Mouse (Mus musculus) right cerebral cortex, postnatal 4 days (tissue): ENCODE measurements at regions not wholly inside any gene's neighbourhood (a gene's known extent, or its start where the extent isn't known, plus 50 kb on each side); places are given as distances from the start of the nearest gene placed in this dataset.

Source experiments
- DNase-seq: peaks from one replicate; pipeline ENCODE4 v3.0.0-alpha.2; 2022

DNA sequence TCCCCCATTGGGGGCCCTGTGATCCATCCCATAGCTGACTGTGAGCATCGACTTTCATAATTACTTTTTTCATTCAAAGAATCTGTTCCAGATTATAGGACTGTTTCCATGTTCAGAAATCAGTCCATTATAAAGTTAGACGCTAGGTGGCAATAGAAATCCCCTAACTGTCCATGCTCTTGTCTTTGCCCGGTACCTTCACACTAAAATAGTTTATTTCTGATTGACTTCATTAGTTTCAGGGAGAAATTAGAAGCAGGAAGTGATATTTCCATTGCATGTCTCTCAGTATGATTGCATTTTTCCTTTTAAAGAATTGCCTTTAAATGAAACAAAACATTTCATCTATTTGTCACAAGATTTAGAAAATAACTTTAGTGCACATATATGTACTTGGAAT is 131.7 kb downstream of the Fbxo8 start:
- DNase-seq: no peak

- DNase-seq: no peak
Measured at GRCm38 (mm10) chr8:56684352-56684751, 133.5 kb downstream of the Fbxo8 start.

DNA sequence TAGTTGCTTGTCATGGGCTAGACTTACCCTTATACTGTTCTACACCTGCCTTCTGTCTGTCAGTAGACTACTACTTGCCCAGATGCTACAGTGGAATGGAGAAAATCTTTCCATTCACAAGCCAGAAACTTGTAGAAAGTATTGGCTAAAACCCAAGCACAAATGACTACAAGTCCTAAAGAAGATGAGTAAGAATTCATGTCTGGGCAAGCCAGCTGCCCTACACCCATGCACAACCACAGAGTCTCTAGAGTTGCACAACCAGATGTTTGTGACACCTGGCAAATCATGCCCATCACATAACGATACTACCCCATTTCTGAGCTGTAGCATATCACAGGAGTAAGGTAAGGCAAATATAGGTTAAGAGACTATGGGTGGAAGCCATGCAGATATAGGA is 144.5 kb downstream of the Fbxo8 start:
- DNase-seq: no peak

GRCm38 (mm10) chr8:56700580-56701145 is 149.8 kb downstream of the Fbxo8 start:
- no peak for DNase-seq

DNA sequence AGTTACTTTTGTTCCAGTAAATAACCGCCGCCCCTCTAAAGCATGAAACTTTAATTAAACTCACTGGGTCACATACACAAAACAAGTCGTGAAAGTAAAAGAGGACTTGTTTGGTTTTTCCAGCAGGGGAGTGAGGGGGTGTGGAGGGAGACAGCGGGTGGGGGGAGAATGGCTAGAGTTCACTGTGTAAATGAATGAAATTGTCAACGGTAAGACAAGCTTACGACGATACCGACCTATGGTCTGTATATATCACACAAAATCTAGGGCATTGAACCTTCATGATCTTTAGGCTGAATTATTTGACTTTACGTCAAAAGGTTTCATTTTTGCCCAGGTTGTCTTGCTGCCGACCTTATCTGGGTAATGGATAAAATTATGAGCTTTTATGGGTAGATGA is 155.5 kb downstream of the Fbxo8 start:
- no peak for DNase-seq

- peak; percentile 4 for DNase-seq
Measured at GRCm38 (mm10) chr8:56706941-56707706, 156.2 kb downstream of the Fbxo8 start.

GRCm38 (mm10) chr8:56720001-56720400 is 169.1 kb downstream of the Fbxo8 start:
- no peak for DNase-seq

DNA sequence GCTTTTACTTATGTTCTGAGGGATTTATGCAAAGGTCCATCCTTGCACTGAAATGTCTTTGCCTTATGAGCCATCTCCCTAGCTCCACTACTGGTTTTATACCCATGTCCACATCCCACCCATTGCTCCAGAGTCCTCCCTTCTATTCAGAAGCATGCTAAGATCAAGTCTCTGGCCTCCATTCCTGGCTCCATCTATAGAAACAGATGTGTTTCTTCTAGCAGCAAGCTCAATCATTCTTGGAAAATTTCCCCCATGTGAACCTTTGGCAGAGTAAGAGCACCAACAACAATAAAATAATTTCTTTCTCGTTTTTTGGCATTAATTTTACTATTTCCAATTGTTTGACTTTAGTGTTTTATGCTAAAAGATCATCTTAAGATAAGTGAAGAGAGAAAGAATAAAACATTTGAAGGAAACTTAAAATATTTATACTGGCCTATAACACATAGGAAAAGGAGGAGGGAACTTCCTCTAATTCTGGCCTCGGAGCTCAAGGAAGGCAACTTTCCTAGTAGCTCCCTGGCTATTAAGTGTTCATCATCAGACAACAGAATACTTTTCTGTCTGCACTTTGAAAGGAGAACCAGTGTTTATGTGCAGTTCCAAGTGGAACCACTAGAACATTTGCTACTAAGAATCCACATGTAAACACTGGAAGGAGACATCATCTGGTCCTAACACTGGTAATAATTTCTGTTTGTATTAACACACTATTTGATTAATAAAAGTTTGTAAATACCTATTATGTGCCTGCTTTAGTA is 171.8 kb downstream of the Fbxo8 start:
- no peak for DNase-seq

- DNase-seq: no peak
Measured at GRCm38 (mm10) chr8:56724607-56725006, 173.7 kb downstream of the Fbxo8 start.

- DNase-seq: no peak
Measured at GRCm38 (mm10) chr8:56733318-56733717, 182.4 kb downstream of the Fbxo8 start.

DNA sequence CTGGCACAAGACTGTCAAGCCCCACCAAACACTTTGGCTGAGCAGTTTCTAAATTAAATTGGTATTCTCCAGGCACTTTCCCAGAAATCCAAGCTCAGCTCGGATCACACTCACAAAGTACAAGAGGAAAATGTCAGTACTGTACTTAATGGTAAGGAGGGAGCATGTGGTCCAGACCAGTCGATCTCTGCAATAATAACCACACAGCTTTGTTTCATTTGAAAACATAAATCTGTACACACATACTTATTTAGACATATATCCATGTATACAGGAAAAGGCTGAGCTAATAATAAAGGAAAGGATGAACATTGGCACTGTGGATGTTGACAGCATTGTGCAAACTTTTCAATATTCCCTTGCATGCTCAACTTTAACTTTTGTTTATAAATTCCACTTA is 184.1 kb downstream of the Fbxo8 start:
- DNase-seq: no peak

DNA sequence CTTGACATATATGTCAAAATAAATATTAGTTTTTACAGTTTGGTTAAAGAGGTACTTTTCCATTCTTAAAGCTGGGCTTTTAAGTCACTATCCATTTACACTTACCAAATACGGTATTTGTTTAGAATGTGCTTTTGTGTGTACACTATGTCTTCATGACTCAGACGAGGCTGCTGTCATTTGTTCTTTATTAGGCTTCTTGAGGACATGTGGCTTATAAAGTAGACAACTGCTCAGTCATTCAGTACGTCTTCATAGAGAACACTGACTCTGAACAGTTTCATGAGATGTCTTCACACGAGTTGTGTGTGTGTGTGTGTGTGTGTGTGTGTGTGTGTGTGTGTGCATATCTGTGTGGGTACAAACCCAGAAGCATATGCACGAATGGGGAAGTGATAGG is 216.1 kb downstream of the Fbxo8 start:
- DNase-seq: no peak

- DNase-seq: no peak
Measured at GRCm38 (mm10) chr8:56784441-56784840, 233.6 kb downstream of the Fbxo8 start.

GRCm38 (mm10) chr8:56789549-56790270 is 238.8 kb downstream of the Fbxo8 start:
- DNase-seq: no peak

- no peak for DNase-seq
Measured at GRCm38 (mm10) chr8:56832651-56833050, 281.8 kb downstream of the Fbxo8 start.

- DNase-seq: no peak
Measured at GRCm38 (mm10) chr8:56833129-56833528, 282.2 kb downstream of the Fbxo8 start.

DNA sequence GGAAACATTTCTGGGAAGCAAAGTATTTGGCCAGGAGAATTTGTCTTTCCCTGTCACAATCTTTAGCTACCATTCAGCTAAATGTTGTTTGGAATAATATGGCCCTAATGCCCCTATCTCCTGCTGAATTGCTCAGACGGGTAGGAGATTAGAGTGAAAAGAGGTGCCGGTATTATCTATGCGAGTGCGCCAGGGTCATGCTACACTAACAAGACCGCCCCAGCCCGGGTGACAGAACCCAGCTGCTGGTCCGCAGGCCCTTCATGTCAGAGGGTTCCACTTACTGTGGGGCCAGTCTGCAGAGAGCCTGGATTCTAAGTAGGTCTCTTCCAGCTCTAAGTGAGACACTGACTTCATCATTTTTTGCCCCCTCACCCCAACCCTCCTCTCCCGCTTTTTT is 332.6 kb downstream of the Fbxo8 start:
- no peak for DNase-seq

DNA sequence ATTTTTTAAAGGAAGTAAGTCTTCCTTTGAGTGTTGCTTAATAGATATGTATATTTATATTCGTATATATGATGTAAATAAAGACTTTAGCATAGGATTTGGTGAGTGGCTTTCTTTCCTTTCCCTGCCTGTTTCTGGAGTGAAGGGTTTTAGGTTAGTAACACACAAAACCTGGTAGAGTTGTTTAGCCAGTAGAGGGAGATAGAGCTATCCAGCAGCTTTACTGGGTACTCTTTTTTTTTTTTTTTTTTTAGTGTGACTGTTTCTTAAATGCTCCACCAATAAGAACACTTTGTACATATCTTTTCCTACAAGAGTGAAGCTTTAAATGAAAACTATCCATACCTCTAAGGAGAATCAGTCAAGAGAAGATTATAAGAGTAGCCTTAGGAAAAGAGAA is 333.3 kb downstream of the Fbxo8 start:
- DNase-seq: no peak

- DNase-seq: no peak
Measured at GRCm38 (mm10) chr8:56893638-56894037, 342.7 kb downstream of the Fbxo8 start.

DNA sequence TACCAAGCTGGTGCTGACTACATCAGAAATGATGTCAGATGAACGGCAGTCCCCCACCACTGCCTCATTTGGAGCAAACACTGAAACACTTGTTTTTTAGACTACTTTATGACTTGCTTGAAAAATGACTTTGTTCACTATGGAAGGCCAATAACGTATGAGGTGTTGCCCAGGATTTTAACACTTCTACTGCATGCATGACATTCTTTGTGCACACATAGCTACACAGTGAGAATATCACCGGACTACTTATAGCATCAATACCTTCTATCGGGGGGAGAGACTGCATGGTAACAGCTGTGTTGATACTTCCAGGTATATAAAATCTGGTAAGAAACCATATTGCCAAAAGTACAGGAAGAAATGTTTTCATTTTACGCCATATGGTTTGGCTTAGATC is 364.5 kb downstream of the Fbxo8 start:
- no peak for DNase-seq

DNA sequence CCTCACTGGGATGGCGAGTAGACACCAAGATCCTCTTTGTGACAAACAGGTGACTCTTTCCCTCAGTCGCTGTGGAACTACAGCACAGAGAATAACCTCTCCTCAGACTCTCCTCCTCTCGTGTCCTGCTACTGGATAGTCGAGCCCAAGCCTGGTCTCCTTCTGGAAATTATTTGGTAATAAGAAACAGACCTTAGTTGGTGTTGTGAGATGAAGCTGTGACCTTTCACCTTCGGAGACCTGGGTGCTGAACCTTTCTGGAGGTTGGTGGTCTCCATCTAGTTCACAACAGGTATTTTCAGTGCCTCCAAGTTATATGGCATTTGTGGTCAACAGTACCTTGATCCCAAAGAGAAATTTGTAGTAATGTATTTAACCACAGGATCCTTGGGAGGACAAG is 365.1 kb downstream of the Fbxo8 start:
- no peak for DNase-seq

- DNase-seq: no peak
Measured at GRCm38 (mm10) chr8:56924724-56925123, 373.8 kb downstream of the Fbxo8 start.

GRCm38 (mm10) chr8:56927166-56927565 is 376.3 kb downstream of the Fbxo8 start:
- no peak for DNase-seq
